Mouse (Mus musculus): ENCODE data around the gene Polr1e.
"Not testable (repeated sequence)": the region's sequence is repeated elsewhere in the genome, so short reads cannot be mapped to it uniquely, and the experiment has no call there.

The Polr1e gene

DNA sequence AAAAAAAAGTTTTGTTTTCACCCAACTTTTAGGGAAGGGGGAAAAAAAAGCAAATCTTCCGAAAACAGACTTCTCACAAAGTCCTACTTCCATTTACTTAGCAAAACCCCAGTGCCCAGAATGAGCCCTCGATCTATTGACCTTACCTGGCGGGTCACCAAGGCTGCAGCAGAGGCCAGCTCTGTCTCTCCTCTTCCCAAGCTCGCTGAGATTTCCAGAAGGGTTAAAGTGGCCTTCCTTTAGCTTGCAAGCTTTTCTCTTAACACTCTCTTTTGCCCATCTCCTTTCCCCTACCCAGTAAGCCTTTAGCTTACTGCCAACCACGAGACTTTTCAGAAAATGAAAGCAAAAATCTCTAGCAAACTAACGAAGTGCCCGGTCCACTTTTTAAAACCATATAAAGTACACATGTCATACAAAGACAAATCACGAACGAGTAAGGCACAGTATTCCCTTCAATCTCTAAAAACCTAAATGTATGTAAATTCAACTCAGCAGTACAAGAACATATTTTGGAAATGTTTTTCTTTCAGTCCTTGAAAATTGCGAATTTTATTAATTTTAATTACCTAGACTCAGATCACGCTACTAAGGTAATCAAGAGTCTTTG, 7.5 kb upstream of the Polr1e start:
- no peak for DNase-seq

DNA sequence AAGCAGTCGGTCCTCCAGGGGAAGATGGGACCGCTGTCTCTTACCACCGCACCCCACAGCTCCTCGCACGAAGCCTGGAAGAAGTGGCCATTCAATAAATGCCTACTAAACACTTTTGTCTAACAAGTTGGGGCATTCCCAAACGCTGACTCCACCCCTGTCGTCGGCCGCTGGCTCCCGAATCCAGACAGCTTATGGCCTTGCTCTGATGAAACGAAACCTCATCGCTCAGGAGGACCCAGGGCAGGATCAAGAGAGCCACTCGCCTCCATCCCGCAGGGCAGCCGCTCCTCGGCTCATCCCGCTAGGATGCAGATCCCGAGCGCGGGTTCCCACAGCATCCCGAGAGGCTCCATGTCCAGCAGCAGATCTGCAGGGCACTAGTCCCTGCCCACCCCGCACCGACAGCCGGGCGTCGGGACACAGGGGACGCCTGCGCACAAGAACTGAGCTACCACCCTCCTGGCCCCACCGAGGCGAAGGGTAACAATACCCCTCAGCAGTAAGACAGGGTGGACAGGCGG, 6.7 kb upstream of the Polr1e start:
- no peak for DNase-seq

DNA sequence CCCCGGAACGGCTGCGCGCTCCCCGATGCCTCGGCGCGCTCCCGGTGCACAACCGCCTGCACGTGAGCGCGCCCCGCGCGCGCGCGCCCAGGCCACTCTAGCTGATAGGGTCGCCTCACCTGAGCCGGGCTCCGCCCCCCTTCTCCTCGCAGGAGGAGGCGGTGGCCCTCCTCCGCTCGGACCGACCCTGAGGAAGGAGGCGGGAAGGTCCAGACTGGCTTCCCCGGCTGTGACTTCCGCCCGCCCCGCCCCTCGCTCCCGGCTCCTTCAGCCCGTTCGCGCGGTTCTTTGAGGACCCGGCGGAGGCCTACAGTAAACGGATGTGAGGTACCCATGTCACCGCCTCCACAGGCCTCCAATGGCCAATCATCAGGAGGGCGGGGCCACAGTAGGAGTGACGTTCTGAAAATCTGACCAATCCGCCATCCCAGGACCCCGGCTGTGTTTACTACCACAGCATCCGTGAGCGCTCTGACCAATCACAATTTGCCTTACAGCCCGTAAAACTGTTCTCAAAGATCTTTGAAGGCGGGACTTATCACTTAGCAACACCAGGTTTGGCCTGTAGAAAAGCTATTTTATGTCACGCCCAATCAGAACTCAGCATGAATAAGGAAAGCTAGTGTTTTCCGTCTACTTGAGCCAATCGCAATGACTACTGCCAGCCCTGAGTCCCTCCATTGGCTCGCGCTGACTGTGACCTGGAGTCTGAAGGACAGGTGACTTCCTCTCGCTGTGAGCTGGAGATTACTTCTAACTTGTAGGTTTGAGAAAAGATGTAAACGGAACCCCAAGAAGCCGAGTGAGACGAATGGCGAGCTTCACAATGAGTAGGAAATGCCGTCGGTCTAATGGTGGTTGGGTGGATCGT, 6.0 kb upstream of the Polr1e start, which contains the start of gene Zbtb5:
Zbtb5 (minus strand) TSS at position 308 of the 871 bp plus-strand sequence.
- DNase-seq = peak; percentile 97

DNA sequence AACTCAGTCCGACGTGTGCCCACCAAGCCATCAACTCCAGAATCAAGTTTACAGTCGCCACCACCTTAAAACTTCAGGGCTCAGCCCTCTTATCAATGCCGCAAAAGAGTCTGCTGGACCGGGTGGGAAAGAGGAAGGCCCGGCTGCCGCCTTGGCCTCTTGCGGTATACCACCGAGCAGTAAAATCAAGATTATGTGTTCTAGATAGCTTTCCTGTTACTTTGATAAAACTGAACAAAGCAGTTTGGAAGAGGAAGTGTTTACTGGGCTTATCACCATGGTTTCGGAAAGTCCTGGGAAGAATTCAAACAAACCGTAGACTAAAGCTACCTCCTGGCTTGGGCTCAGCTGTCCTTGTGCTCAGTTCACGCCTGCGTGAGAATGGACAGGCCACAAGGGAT, 5.4 kb upstream of the Polr1e start:
- no peak for DNase-seq

DNA sequence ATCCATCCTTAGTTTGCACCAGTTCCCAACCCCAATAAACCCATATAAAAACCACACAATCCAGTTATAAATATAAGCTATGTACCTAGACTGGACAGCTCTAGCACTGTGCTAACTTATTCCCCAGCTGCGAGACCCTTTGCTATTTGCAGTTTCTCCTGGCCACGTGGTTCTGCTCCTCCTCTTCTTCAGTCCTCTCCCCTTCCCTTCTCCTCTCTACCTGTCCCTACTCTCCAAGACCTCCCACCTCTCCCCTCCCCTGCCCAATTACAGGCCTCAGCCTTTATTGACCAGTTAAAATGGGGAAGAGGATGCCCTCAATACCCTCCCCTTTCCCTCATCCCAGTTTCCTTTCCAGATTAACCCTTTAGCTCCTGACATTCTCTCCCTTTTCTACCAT, 4.8 kb upstream of the Polr1e start:
- DNase-seq = no peak

DNA sequence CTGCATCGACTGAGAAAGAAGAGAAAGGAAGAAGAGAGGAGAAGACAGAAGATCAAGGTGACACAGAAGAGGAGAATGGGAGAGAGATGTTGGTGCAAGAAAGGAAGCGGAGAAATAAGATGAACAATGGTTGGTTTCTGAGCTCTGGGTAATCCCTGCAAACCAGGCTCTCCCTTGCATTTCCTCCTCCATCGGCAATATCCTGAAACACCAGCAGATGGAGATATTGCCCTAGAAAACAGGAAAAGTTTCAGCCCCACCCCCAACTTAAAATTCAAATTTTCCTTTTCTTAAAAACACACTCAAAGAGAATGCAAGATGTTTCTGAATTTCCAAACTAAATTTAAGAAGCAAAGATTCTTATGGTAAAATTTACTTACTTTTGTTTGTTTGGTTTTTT, 2.8 kb upstream of the Polr1e start:
- peak; percentile 62 for DNase-seq

DNA sequence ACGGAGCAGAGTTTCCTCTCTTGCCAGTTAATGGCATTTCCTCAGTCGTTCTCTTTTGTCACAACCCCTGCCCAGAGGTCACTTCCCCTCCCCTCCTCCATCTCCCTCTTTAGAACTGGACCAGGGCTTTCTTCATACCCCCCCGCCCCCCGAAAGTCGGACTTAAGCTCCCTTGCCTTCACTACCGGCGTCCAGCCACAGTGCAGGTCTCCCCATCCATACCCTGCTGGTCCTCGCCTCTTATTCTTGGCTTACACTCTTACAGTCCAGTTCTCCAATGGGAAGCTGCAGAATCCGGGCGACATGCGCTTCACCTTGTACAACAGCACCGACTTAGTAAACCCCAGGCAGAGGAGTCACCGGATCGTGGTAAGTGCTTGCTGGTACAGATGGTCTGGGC, 626 bp downstream of the Polr1e start:
- DNase-seq = peak; percentile 19

DNA sequence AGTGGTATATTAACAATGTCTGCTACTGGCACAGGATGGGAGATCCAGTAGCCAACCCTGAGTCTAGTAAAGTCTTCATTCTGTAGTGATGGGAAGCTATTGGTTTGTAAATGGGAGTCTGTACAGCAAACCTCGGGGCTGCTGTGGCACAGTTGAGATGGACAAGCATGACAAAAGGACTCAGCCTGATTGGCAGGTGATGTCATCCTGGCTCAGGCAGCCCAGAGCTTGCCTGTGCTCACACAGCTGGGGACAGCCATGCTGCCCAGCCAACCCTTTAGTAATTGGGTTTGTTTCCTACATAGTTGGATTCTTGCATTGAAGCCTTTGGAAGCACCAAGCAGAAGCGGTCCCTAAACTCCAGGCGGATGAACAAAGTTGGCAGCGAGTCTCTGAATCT, 8.1 kb downstream of the Polr1e start:
- no peak for DNase-seq

DNA sequence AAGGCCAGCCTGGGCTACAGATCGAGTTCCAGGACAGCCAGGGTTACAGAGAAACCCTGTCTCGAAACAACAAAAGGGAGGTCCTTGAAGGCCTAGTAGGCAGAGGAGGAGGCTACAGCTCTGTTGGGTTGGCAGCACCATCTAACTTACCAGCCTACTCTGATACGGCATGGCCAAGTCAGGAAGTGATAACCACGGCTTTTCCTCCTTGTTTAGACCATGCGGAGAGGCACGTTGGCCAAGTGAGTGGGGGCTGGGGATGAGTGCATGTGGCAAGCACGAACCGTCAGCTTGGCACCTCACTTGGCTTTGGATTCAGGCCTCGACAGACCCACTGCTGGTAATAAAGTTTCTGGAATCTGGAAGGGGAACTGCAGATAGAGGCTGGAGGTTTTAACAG, 14.2 kb downstream of the Polr1e start:
- DNase-seq = no peak

DNA sequence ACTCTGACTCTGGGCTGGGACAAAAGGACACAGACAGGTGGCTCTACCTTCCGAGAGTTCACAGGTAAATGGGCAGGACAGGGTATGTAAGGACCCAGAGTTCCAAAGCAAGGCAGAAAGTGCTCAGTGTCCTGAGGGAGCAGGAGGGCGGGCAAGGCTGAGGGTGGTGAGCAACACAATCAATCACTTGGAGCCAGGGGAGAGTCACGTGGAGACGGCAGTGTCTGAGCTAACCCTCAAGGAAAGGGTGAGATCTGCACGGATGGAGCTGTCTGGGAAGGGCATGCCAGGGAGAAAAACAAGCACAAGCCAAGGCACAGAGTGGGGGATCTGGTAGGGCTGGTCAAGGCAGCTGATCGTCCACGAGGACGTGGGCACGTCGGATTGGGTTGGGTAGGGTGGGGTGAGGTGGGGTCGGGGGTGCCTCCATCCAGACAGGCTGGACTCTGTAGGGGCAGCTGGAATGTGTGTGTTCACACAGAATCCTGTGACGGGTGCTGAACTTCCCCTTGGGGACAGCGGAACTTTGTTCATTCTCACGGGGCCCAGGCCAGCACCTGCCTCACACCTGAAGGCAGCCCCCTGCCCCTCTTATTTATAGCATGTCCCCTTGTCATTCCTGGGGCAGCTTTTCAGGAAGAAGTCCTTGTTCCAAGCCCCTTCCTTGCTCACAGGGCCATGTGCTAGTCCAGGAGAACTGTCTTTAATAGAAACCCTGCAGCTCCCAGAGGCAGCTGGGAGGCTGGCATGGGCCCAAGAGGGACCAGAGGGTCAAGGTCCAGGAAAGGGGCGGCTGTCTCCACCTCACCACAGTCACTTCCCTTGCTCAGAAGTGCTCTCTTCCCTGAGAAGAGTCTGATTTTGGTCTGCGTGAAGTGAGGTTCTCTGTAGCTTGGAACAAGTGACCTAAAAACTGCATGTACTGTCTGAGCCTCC, 16.6 kb downstream of the Polr1e start:
- DNase-seq = no peak

DNA sequence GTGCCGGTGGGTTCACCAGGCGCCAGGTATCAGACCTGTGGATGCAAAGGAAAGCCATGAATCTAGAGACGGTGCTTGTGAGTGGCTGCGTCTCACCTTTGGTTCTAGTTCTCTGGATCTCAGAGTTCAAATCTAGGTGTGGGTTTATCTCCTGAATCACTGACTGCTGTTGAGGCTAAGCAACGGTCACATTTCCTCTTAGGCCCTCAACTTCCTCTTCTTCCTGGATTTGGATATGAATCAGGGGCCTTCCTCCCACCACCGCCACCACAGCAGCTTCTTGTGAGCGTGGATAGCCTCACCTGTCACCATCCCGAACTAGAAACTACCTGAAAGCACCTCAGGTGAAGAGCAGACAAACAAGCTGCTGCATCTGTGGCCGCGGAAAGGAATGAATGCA, 17.7 kb downstream of the Polr1e start:
- no peak for DNase-seq

DNA sequence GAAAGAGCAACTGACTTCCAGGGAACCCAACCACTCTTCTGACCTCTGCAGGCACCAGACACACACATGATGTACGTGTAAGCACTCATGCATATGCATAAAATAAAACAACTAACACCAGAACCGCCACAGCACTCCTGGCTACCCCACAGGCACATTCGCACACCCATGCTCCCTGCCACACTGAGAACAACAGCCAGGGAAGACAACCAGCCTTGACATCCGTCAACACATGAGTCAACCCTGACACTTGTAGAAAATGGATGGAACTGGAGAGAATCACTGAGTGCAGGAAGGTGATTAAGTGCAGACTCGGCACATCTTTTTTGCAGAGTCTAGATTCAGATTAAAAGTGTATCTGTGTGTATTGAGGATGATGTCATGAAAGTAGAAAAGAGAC, 18.2 kb downstream of the Polr1e start:
- DNase-seq = no peak

DNA sequence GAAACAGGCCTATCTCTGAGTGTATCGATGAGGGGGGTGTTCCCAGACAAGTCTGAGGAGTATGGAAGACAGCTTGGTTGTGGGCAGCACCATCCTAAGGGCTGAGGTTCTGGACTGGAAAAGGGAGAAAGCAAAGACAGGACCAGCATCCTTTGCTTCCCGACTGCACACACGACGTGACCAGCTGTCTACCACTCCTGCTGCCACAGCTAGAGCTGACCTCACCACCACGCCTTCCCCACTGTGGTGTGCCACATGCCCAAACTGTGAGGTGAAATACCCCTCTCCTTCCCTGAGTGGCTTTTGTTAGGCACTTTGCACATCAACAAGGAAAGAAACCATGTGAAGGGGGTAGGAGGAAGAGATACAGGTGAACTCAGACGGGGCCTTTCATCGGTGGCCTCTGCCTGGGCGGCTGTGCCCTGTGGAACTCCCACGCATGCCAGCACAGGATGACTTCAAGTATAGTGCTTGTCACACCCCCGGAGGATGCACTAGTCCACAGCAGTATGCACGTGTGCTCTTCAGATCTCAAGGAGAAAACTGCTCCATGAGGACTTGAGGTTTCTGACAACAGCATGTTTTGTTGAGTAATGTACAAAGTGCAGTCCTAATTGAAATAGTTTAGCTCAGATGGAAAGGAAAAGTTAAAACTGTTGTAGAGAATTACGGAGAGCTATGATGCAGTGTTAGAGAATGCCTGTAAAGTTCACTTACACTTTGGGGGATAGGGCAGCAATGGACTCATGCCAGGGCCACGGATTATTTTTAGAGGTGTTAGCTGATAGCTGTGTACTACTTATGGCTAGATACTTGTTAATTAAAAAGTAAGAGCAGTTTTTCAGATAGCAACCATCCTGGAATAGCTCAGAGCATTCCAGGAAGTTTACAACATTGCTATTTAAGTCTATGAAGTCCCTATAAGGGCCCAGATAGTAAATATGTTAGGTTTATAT, 19.4 kb downstream of the Polr1e start:
- DNase-seq = no peak

DNA sequence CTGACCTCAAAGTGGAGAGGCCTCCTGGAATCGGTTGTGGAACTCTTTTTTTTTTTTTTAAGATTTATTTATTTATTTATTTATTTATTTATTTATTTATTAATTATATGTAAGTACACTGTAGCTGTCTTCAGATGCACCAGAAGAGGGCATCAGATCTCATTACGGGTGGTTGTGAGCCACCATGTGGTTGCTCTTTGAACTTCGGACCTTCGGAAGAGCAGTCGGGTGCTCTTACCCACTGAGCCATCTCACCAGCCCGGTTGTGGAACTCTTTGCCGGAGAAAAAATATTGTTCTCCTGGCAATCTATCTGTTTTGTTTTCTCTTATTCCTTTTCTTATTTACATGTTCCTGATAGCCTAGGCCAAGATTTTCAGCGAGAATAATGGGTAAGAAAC, 20.5 kb downstream of the Polr1e start:
- DNase-seq = not testable (repeated sequence)

DNA sequence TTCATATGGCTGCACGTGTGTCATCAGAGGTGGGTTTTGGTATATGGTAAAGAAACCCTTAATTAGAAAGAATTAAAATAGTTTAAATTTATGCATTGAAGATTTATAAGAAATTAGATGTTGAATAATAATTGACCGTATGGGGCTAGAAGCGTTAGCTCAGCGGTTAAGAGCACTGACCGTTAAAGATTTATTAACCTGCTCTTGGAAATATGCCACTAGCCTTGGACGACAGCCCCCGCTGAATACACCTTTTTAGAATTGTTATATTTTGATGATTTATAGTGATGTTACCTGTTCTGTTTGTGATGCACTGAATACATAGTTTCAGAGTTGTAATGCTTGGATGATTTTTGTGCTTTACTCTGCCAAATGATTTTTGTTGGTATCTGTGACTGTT, 21.2 kb downstream of the Polr1e start:
- DNase-seq = not testable (repeated sequence)

DNA sequence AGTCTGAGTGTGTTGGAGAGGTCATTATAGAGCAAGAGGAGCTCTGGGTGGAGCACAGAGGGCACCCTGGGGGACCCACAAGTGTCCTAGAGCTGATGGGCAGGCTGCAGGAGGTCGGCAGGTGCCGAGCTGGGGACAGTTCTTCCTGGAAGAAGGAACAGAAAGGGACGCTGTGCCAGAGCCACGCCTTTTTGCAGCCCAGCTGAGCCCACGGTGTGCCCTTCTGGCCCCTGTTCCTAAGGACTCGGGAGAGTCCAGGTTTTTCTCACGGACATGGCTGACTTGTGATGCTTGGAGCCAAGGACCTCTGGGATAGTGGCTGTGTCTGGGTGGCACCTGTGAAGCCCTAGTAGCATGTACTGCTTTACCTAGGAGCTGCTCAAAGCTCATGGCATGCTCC, 22.4 kb downstream of the Polr1e start:
- no peak for DNase-seq

DNA sequence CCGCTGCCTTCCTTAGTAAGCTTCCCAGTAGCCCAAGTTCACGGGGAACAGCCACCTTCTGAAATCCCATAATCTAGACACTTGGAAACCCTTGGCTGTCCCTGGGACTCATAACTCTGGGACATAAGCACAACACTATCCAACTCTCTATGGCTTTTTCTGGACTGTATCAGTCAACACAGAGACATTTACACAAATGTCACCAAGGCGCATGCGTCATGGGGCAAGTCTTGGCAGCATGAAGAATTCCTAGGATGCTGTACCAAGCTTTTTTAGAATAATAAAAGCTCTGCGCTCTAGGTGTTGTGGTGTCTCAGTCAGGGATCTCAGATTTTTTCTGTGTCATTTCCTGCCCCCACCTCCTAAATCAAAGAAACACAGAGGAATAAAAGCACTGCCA, 28.3 kb downstream of the Polr1e start:
- DNase-seq = no peak

DNA sequence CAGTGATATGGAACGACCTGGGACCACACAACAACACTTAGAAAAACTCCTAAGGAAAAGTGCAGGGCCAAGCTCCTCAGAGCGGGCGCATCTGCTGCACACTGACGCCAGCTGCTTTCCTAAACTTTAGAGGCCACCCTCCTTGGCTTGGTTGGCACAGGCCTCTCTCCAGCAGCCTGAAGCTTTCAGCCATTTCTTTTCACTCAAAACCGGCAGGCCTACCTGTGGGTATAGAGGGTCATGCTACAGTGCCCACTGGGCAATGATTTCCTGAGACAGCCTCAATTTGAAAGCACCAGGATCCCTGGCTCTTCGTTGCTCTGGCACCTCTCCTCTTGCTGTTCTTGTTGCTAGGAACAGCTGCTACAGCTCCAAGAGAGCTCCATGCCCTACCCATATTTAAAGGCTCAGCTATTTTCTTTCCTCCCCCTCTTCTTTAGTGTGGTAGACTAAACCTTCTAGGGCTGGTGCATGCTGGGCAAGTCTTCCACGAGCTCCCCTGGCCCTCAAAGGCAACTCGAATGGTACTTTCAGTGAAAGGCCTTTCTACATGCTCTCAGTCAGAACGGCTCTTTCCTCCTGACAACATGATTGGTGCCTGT, 29.0 kb downstream of the Polr1e start:
- no peak for DNase-seq

DNA sequence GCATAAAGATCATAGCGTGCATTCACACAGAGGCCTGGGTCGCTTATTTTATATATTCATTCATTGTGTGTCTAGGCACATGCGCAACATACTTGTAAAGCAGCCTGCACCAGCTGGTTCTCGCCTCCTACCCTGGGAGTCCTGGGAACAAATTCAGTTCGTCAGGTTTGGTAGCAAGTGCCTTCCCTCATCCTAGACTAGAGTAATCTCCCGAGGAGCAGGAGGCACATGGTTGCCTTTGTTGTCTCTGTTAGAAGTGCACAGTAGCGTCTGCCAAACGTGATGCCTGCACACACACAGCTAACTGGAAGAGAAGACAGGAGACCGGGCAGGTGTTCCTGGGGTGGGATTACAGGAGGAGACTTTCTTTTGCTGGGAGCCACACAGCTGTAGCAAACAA, 29.6 kb downstream of the Polr1e start:
- DNase-seq = no peak

DNA sequence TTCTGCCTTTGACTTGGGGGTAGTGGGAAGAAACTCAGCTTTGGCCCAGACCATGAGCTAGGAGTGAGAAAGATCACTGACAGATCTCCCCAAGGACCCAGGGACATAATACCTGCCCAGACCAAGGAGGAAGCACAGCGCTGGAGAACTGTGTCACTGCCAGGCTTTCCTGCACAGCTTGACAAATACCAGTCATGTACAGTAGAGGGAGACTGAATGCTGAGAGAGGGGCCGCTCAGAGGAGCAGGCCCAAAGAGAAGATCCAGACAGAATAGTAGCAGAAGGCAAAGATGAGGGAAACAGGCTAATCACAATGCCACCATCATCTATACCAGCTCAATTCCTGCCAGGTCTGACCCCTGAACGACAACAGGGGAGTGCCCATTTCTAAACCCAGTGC, 36.5 kb downstream of the Polr1e start:
- DNase-seq = no peak

DNA sequence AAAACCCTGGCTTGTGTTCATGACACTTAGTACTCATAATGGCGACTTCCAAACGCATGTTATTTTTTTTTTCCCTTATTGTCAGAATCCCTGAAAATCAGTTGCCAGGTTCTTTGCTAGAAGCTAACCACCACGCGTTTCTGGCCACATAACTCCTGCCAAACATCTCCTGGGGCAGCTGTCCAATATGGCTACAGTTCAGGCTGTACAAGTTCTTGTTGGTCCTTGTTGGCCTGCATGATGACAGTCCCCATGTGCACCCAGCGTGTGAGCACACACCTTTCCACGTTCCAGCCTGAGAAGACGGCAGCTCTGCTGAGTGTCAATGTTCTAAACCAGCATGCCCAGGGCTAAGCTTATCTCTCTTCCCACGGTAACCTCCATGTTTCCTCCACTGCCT, 37.1 kb downstream of the Polr1e start:
- no peak for DNase-seq

DNA sequence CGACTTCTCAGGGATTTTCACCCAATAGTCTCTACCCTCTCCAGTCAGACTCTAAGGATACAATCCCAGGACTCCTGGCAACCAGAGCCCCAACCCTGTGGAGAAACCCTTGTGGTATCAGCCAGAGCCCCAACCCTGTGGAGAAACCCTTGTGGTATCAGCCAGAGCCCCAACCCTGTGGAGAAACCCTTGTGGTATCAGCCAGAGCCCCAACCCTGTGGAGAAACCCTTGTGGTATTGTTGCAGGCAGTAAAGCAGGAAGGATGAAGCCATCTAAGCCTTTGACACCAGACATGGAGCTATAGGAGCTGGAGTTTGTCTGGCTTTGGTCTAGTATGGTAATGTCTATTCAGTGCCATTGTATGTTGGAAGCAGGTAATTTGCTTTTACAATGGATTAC, 45.5 kb downstream of the Polr1e start:
- not testable (repeated sequence) for DNase-seq

Measured in thymus, postnatal 4 days (tissue).